Mouse (Mus musculus): ENCODE measurements around the gene Rgs14.

DNA sequence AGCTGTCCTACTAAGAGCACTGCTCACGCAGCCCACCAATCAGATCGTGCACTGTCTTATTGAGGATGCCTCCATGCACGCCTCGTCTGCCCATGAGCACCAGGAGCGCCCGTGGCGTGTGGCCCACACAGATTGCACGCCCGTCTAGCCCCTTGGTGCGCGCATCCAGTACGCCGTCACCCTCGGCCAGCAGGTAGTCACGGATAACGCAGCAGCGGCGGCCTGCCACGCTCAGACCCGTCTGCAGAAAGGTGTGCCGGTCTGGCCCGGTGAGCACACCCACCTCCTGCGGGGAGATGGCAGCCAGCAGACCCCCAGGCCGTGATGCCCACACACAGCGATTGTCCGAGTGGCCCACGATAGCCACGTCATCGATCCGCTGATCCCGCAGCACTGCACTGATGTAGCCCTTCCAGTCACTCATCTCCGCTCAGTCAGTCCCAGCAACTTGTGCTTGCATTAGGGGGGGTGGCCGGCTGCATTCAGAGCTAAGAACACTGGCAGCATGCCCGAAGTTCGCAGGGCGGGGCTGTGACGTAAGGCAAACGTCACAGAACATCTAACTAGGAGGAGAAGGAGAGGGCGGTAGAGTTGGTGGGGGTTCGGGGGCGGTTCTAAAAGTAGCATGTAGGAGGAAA lies 45.3 kb downstream of the Rgs14 start, which contains the start of gene Pfn3:
- no peak for TF ChIP-seq CTCF (IDR thresholded peaks at IDR 0.05; ENCODE audit: low read depth, low read length)
- no peak for TF ChIP-seq POLR2A (IDR thresholded peaks at IDR 0.05; ENCODE audit: borderline replicate concordance, low read depth, low read length)

Measured in bone marrow macrophage, adult 2 months (primary cell).